In genomic region chr3:51050156-51050555, GRCm38 (mm10) we compare ENCODE assay signal across 22 mouse cellular contexts.
DNase-seq lines count a peak whose midpoint lies in the region; ATAC-seq and TF ChIP-seq lines count a peak whose summit lies in the region.
"Had no signal": no experiment of that assay in that cellular context is flagged by ENCODE, and none has a peak within 500 bp of the region (broad histone marks: within the 10 kb centered on the region; RNA-seq: fewer than 3 reads in every experiment).

No protein-coding gene starts in this region.

- in situ Hi-C loops in CH12.LX (cut with MboI; ENCODE audit: low pct_ligation_motif_present, low pct_unique_long_range_greater_than_20kb, low sequenced_read_pairs) = no loop called here

- no peaks in the 10 kb centered on the region for H3K79me2 ChIP-seq in CH12.LX (replicated peaks; ENCODE audit: control insufficient read depth, extremely low read depth, insufficient read depth, poor library complexity, severe bottlenecking)

- TF ChIP-seq CTCF in left cerebral cortex, adult 2 months (IDR thresholded peaks at IDR 0.05) = peak; percentile 9; the same call in 1 of the 2 replicates
- peak in 1 of 2 experiments; percentile 24; a peak in 1 of 4 replicates for TF ChIP-seq CTCF in CH12.LX (conservative IDR thresholded peaks at IDR 0.05 in 1 of 2, IDR thresholded peaks at IDR 0.05 in 1 of 2; ENCODE audit: low read depth in 2 of 2, low read length in 2 of 2)

- H3K36me3 ChIP-seq in CH12.LX (replicated peaks in 1 of 2; ENCODE audit: control insufficient read depth in 1 of 2, insufficient read depth in 1 of 2, low read length in 1 of 2) = no peaks in the 10 kb centered on the region
- H3K36me3 ChIP-seq: forebrain, embryonic 12.5 days; heart, embryonic 15.5 days; kidney, embryonic 15.5 days had no signal

- no peak for TF ChIP-seq EP300 in CH12.LX (IDR thresholded peaks at IDR 0.05; ENCODE audit: low read length)

- ATAC-seq in CD4-positive, CD25-positive, alpha-beta regulatory T cell, adult 4 months = no peak

- TF ChIP-seq RAD21 in CH12.LX (IDR thresholded peaks at IDR 0.05; ENCODE audit: low read depth, low read length) = peak; percentile 11; the same call in 1 of the 2 replicates

- TF ChIP-seq POLR2A in CH12.LX (IDR thresholded peaks at IDR 0.05; ENCODE audit: low read depth, low read length) = no peak

- no peaks in the 10 kb centered on the region for H3K27me3 ChIP-seq in CH12.LX (replicated peaks)
- H3K27me3 ChIP-seq: forebrain, embryonic 12.5 days; heart, embryonic 15.5 days; kidney, embryonic 15.5 days had no signal

- peak; percentile 2 for DNase-seq in CD4-positive, CD25-positive, alpha-beta regulatory T cell, adult 2 months (ENCODE audit: low read depth, low spot score)
- DNase-seq in left cerebral cortex, adult 2 months (ENCODE audit: extremely low spot score in 1 of 2, low spot score in 2 of 2) = no peak
- no peak for DNase-seq in left cerebral cortex, adult 18-20 months (ENCODE audit: low spot score in 2 of 2)
- DNase-seq in CH12.LX (ENCODE audit: extremely low read depth) = peak; percentile 8
- DNase-seq in R1 (ENCODE audit: low read depth, low spot score) = peak; percentile 52
- no peak for DNase-seq in adipocyte (ENCODE audit: low spot score)
- DNase-seq in layer of hippocampus, postnatal 25 days (ENCODE audit: extremely low spot score in 1 of 2, low spot score in 1 of 2) = no peak
- DNase-seq: adrenal gland, adult 8-10 months; cerebellum, adult 9-11 months; gastrocnemius, postnatal 25 days; kidney, postnatal 4 days; layer of hippocampus, postnatal 36 days; left cerebral cortex, postnatal 4 days; lung, postnatal 10 days; midbrain, embryonic 14.5 days; right cerebral cortex, postnatal 25 days had no signal

- no peak overlapping the region for H3K27ac ChIP-seq in left cerebral cortex, adult 2 months
- no peak overlapping the region for H3K27ac ChIP-seq in CH12.LX (ENCODE audit: insufficient read depth, low read depth)
- H3K27ac ChIP-seq: forebrain, embryonic 12.5 days; heart, embryonic 15.5 days; kidney, embryonic 15.5 days had no signal

- H3K4me1 ChIP-seq in CH12.LX (ENCODE audit: control insufficient read depth in 1 of 2, insufficient read depth in 2 of 2) = peaks cover 0 to 13% of the 10 kb centered on the region in 2 experiments; a peak in 2 of 4 replicates
- H3K4me1 ChIP-seq: forebrain, embryonic 12.5 days; heart, embryonic 15.5 days; kidney, embryonic 15.5 days had no signal

- H3K9me3 ChIP-seq in CH12.LX (replicated peaks; ENCODE audit: low read length) = no peaks in the 10 kb centered on the region
- H3K9me3 ChIP-seq: heart, embryonic 15.5 days; kidney, embryonic 15.5 days had no signal

- H3K4me2 ChIP-seq in CH12.LX (ENCODE audit: insufficient read depth, low read depth, poor library complexity, severe bottlenecking) = no peak overlapping the region
- H3K4me2 ChIP-seq: forebrain, embryonic 12.5 days; heart, embryonic 15.5 days; kidney, embryonic 15.5 days; liver, embryonic 11.5 days had no signal

- H3K9ac ChIP-seq in CH12.LX (ENCODE audit: insufficient read depth, low read depth) = no peak overlapping the region
- H3K9ac ChIP-seq: forebrain, embryonic 12.5 days; heart, embryonic 15.5 days; kidney, embryonic 15.5 days had no signal

- dilution Hi-C loops in CH12.LX (cut with MboI; ENCODE audit: extremely low pct_ligation_motif_present, extremely low pct_unique_long_range_greater_than_20kb, low sequenced_read_pairs) = no loop called here

- H3K4me3 ChIP-seq in left cerebral cortex, adult 2 months = no peak overlapping the region
- no peak overlapping the region for H3K4me3 ChIP-seq in CH12.LX (replicated peaks in 1 of 3; ENCODE audit: low read depth in 2 of 3, low read length in 2 of 3, poor library complexity in 1 of 3)
- H3K4me3 ChIP-seq: forebrain, embryonic 12.5 days; heart, embryonic 15.5 days; kidney, embryonic 15.5 days; myocyte had no signal

- intact Hi-C loops in left cerebral cortex, adult 2 months (cut with DNase I) = no loop called here

TF ChIP-seq in CH12.LX, 34 proteins besides CTCF, POLR2A, EP300 and RAD21:
- TF ChIP-seq ETS1 (conservative IDR thresholded peaks at IDR 0.05; ENCODE audit: low read depth, low read length) (no peak), ELF1 (IDR thresholded peaks at IDR 0.05; ENCODE audit: low read depth, low read length) (no peak), MAFK (IDR thresholded peaks at IDR 0.05; ENCODE audit: insufficient replicate concordance, low read length) (no peak), CHD2 (IDR thresholded peaks at IDR 0.05; ENCODE audit: low read length) (no peak), NRF1 (IDR thresholded peaks at IDR 0.05; ENCODE audit: low read depth, low read length) (no peak), ZMIZ1 (IDR thresholded peaks at IDR 0.05; ENCODE audit: low read depth, low read length) (no peak), MEF2A (IDR thresholded peaks at IDR 0.05; ENCODE audit: borderline replicate concordance, low read depth, low read length) (no peak), TBP (conservative IDR thresholded peaks at IDR 0.05; ENCODE audit: low read depth, low read length) (no peak), RCOR1 (conservative IDR thresholded peaks at IDR 0.05; ENCODE audit: low read depth, low read length) (no peak), SIN3A (IDR thresholded peaks at IDR 0.05; ENCODE audit: low read length) (no peak), HCFC1 (IDR thresholded peaks at IDR 0.05; ENCODE audit: low read depth, low read length) (no peak), NELFE (IDR thresholded peaks at IDR 0.05; ENCODE audit: low read depth, low read length) (no peak), IRF4 (IDR thresholded peaks at IDR 0.05; ENCODE audit: low read depth, low read length) (no peak), MAX (IDR thresholded peaks at IDR 0.05; ENCODE audit: low read length) (no peak), ZNF384 (IDR thresholded peaks at IDR 0.05; ENCODE audit: low read depth, low read length) (no peak), PAX5 (IDR thresholded peaks at IDR 0.05; ENCODE audit: low read length) (no peak), MYC (IDR thresholded peaks at IDR 0.05; ENCODE audit: low read depth, low read length) (no peak), BHLHE40 (IDR thresholded peaks at IDR 0.05; ENCODE audit: low read depth, low read length) (no peak)

Comparison
In these comparisons a context has a peak if more than half of its experiments do, and no peak if none do; other contexts are left out.
1. DNase-seq: peak in CD4-positive, CD25-positive, alpha-beta regulatory T cell, adult 2 months (single experiment), CH12.LX (single experiment) and R1 (single experiment); none in left cerebral cortex, adult 2 months (0 of 2), left cerebral cortex, adult 18-20 months (0 of 2), adipocyte (single experiment) and layer of hippocampus, postnatal 25 days (0 of 2).